Comparison of ENCODE assay signal across 8 mouse cellular contexts in the genomic region with DNA sequence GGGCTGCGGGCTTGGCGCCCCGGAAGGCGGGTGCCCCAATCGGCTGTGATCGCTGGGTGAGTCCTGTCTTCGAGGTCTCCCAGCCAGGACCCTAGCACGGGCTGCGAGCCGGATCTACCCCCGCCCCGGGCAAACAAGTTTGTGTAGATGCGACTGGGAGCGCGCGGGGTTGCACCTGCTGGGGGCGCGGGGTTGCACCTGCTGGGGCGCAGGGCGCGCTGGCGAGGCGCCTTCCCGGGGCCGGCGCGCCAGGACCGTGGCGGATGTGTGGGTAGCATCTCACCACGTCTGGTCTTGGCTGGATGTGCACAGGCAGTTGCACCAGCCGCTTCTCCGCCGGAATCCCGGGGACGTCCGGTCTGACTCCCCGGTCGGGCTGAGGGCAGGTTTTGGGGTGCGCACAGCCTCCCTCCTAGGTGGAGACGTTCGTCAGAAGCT. TPM values are rescaled to one million over a fixed set of nuclear protein-coding genes. Genes with fewer than 3 reads are reported as not detected.
DNase-seq lines count a peak whose midpoint lies in the region; ATAC-seq and TF ChIP-seq lines count a peak whose summit lies in the region.

No protein-coding gene starts in this region.

- peak overlapping the region; percentile 81 for H3K4me2 ChIP-seq in hindbrain, embryonic 14.5 days (replicated peaks)
- peak overlapping the region; percentile 79 for H3K4me2 ChIP-seq in lung, embryonic 14.5 days
- peak overlapping the region; percentile 79 for H3K4me2 ChIP-seq in stomach, embryonic 16.5 days (ENCODE audit: low read depth, low read length)

- peaks cover 4% of the 10 kb centered on the region; the same call in 1 of the 2 replicates for H3K27me3 ChIP-seq in liver, adult 2 months (ENCODE audit: control insufficient read depth, insufficient read depth, low read length)
- H3K27me3 ChIP-seq in hindbrain, embryonic 14.5 days (ENCODE audit: control insufficient read depth, insufficient read depth, low read length), result no peaks in the 10 kb centered on the region
- H3K27me3 ChIP-seq in lung, embryonic 14.5 days (ENCODE audit: insufficient read depth, low read length), result peaks cover 34% of the 10 kb centered on the region
- H3K27me3 ChIP-seq in stomach, embryonic 16.5 days (ENCODE audit: control insufficient read depth, insufficient read depth, low read length), result peaks cover 32% of the 10 kb centered on the region

- no peak for TF ChIP-seq POLR2A in liver, adult 2 months (IDR thresholded peaks at IDR 0.05; ENCODE audit: extremely low read depth, insufficient read depth, low read length)

- no peak for TF ChIP-seq CTCF in liver, adult 2 months (IDR thresholded peaks at IDR 0.05; ENCODE audit: low read depth, low read length)
- TF ChIP-seq CTCF in lung, embryonic 14.5 days (IDR thresholded peaks at IDR 0.05; ENCODE audit: low read depth), result no peak

- H3K4me3 ChIP-seq in liver, adult 2 months (ENCODE audit: insufficient read depth, low read depth, low read length), result peak overlapping the region; percentile 49
- peak overlapping the region; percentile 72 for H3K4me3 ChIP-seq in hindbrain, embryonic 14.5 days (replicated peaks; ENCODE audit: low read length)
- peak overlapping the region; percentile 49 for H3K4me3 ChIP-seq in lung, embryonic 14.5 days (ENCODE audit: low read depth, low read length)
- H3K4me3 ChIP-seq in stomach, embryonic 16.5 days (replicated peaks; ENCODE audit: low read length), result peak overlapping the region; percentile 54

- under 1% methylated on average over 41 of the region's 41 CpGs for WGBS in liver, adult 2 months
- WGBS in hindbrain, embryonic 14.5 days, result 1% methylated on average over 37 of the region's 41 CpGs
- WGBS in lung, embryonic 14.5 days, result 1% methylated on average over 41 of the region's 41 CpGs
- 1% methylated on average over 41 of the region's 41 CpGs for whole genome bisulfite sequencing in stomach, embryonic 16.5 days

- no peak overlapping the region for H3K27ac ChIP-seq in liver, adult 2 months (replicated peaks; ENCODE audit: insufficient read depth, low read depth, low read length)
- peak overlapping the region; percentile 73 for H3K27ac ChIP-seq in hindbrain, embryonic 14.5 days
- H3K27ac ChIP-seq in lung, embryonic 14.5 days (ENCODE audit: low read depth), result no peak overlapping the region
- no peak overlapping the region for H3K27ac ChIP-seq in stomach, embryonic 16.5 days (ENCODE audit: low read length)

- H3K4me1 ChIP-seq in liver, adult 2 months (ENCODE audit: control insufficient read depth, insufficient read depth, low read length), result no peaks in the 10 kb centered on the region
- peaks cover 44% of the 10 kb centered on the region for H3K4me1 ChIP-seq in hindbrain, embryonic 14.5 days (replicated peaks; ENCODE audit: control insufficient read depth, insufficient read depth, low read length)
- no peaks in the 10 kb centered on the region for H3K4me1 ChIP-seq in lung, embryonic 14.5 days (ENCODE audit: insufficient read depth)
- H3K4me1 ChIP-seq in stomach, embryonic 16.5 days (ENCODE audit: control insufficient read depth, insufficient read depth, low read length), result no peaks in the 10 kb centered on the region

- peak overlapping the region; percentile 48; the same call in 1 of the 2 replicates for H3K9ac ChIP-seq in liver, adult 2 months (ENCODE audit: low read depth, low read length)
- H3K9ac ChIP-seq in hindbrain, embryonic 14.5 days, result peak overlapping the region; percentile 79
- peak overlapping the region; percentile 51 for H3K9ac ChIP-seq in lung, embryonic 14.5 days
- H3K9ac ChIP-seq in stomach, embryonic 16.5 days (ENCODE audit: low read length), result peak overlapping the region; percentile 62

- H3K79me2 ChIP-seq in liver, adult 2 months (ENCODE audit: control insufficient read depth, insufficient read depth, low read length), result no peaks in the 10 kb centered on the region

- intact Hi-C loops in left cerebral cortex, postnatal 36 days (cut with DNase I), result loop anchor here (10.0 kb wide), 2 partner anchors 274 to 316 kb away; no protein-coding TSS in a partner anchor

- peak; percentile 24 to 26 for DNase-seq in adrenal gland, adult 18-20 months (ENCODE audit: low spot score in 2 of 2)
- no peak for DNase-seq in adrenal gland, adult 8-10 months
- DNase-seq in liver, adult 2 months (ENCODE audit: extremely low read depth, low read depth, low spot score), result no peak
- DNase-seq in liver, result no peak
- DNase-seq in hindbrain, embryonic 14.5 days (ENCODE audit: low spot score), result no peak
- no peak for DNase-seq in lung, embryonic 14.5 days
- DNase-seq in left cerebral cortex, postnatal 36 days (ENCODE audit: low spot score in 2 of 2), result no peak

- ATAC-seq in hindbrain, embryonic 14.5 days (ENCODE audit: low FRiP score), result peak; percentile 37; the same call in 1 of the 2 replicates
- peak; percentile 39 for ATAC-seq in lung, embryonic 14.5 days (ENCODE audit: insufficient read depth)
- no peak for ATAC-seq in stomach, embryonic 16.5 days (ENCODE audit: insufficient read depth, low FRiP score)

- H3K9me3 ChIP-seq in hindbrain, embryonic 14.5 days (ENCODE audit: control insufficient read depth, low read length), result no peaks in the 10 kb centered on the region
- H3K9me3 ChIP-seq in lung, embryonic 14.5 days (ENCODE audit: low read depth, low read length), result no peaks in the 10 kb centered on the region
- H3K9me3 ChIP-seq in stomach, embryonic 16.5 days (replicated peaks; ENCODE audit: control insufficient read depth, low read length), result no peaks in the 10 kb centered on the region

- H3K36me3 ChIP-seq in liver, adult 2 months (ENCODE audit: control insufficient read depth, insufficient read depth, low read length), result no peaks in the 10 kb centered on the region
- no peaks in the 10 kb centered on the region for H3K36me3 ChIP-seq in hindbrain, embryonic 14.5 days (replicated peaks; ENCODE audit: control insufficient read depth, insufficient read depth)
- H3K36me3 ChIP-seq in lung, embryonic 14.5 days (ENCODE audit: insufficient read depth), result no peaks in the 10 kb centered on the region
- no peaks in the 10 kb centered on the region for H3K36me3 ChIP-seq in stomach, embryonic 16.5 days (ENCODE audit: control insufficient read depth, insufficient read depth, low read length)

RNA-seq across cellular contexts. Expression of gene Wscd1, which starts 1.5 kb away (rescaled TPM):
- 1 to 10 TPM; 2.9 to 4.3 TPM for total RNA-seq in adrenal gland, adult 18-20 months (2021)
- total RNA-seq in adrenal gland, adult 8-10 months (2022), result 1 to 10 TPM; 6.8 to 9.2 (median 7.4) TPM
- total RNA-seq in liver, adult 2 months (2014; rRNA removed), result 0.46 and 0.54 TPM in 2 replicates
- 0.24 and 0.37 TPM in 2 replicates for polyA plus RNA-seq in liver, adult 2 months (2012; rRNA removed)
- polyA plus RNA-seq in hindbrain, embryonic 14.5 days (2014; fragmentation: Nextera tagmentation; extraction: Ambion mirVana), result 55.1 and 61.2 TPM in 2 replicates
- 7.1 and 7.5 TPM in 2 replicates for polyA plus RNA-seq in lung, embryonic 14.5 days (2014; fragmentation: Nextera tagmentation; extraction: Ambion mirVana)
- polyA plus RNA-seq in stomach, embryonic 16.5 days (2015; fragmentation: Nextera tagmentation; extraction: Ambion mirVana), result 2.6 and 3.5 TPM in 2 replicates
- 10 to 100 TPM; 55.3 to 69.7 TPM for total RNA-seq in left cerebral cortex, postnatal 36 days (2021)

Comparison
In these comparisons a context has a peak if more than half of its experiments do, and no peak if none do; other contexts are left out.
1. DNase-seq: peak in adrenal gland, adult 18-20 months (2 of 2); none in adrenal gland, adult 8-10 months (single experiment), liver, adult 2 months (single experiment), liver (single experiment), hindbrain, embryonic 14.5 days (single experiment), lung, embryonic 14.5 days (single experiment) and left cerebral cortex, postnatal 36 days (0 of 2).
2. RNA of gene Wscd1, which starts 1.5 kb away (total RNA-seq): 55.3 to 69.7 TPM in left cerebral cortex, postnatal 36 days; 6.8 to 9.2 TPM in adrenal gland, adult 8-10 months, 2.9 to 4.3 TPM in adrenal gland, adult 18-20 months and 0.46 to 0.54 TPM in liver, adult 2 months; every median in the first group is over 4 times any median in the second.
3. Peak in every context shown above with its lines, with median percentiles within 50 percentile points of each other: H3K4me3 ChIP-seq, H3K9ac ChIP-seq and H3K4me2 ChIP-seq.